Mouse (Mus musculus) MEL (cell line): ENCODE results near the gene Bcorl1. TPM values are rescaled to one million over a fixed set of nuclear protein-coding genes. Genes with fewer than 3 reads are reported as not detected.
A peak's percentile ranks its signal among the peaks of the same experiment; 100 is the strongest.

Source experiments
- DNase-seq: peaks from one replicate; pipeline ENCODE4 v3.0.0; 2011; ENCODE audit warnings: low read depth, low spot score
- H3K27ac ChIP-seq: 2 replicates; pipeline ENCODE4 v1.5.1; 2012; ENCODE audit warnings: low read depth, mild to moderate bottlenecking, control low read depth, low read length, moderate library complexity; ENCODE audit not compliant: control insufficient read depth
- H3K27me3 ChIP-seq, 2 experiments: fragments of 150-350 bp in 1 of 2; sonication (generic) in 1 of 2; 2 replicates each; pipeline ENCODE4 v1.6.1; 2012; ENCODE audit warnings: low read length in 2 of 2, mild to moderate bottlenecking in 2 of 2, improper control_type of control experiment in 1 of 2, moderate library complexity in 1 of 2; ENCODE audit not compliant: insufficient read depth in 2 of 2, control insufficient read depth in 1 of 2
- H3K36me3 ChIP-seq, 2 experiments: 2 replicates each; pipeline ENCODE4 v1.6.1; 2012 to 2014; ENCODE audit warnings: low read length in 2 of 2, improper control_type of control experiment in 1 of 2, inconsistent platforms in 1 of 2, mild to moderate bottlenecking in 1 of 2; ENCODE audit not compliant: insufficient read depth in 2 of 2, control insufficient read depth in 1 of 2
- H3K4me1 ChIP-seq, 2 experiments: fragments of 150-350 bp in 1 of 2; sonication (generic) in 1 of 2; 2 replicates each; pipeline ENCODE4 v1.6.1; 2012; ENCODE audit warnings: low read length in 2 of 2, improper control_type of control experiment in 1 of 2, mild to moderate bottlenecking in 1 of 2; ENCODE audit not compliant: insufficient read depth in 2 of 2, control insufficient read depth in 1 of 2
- H3K4me3 ChIP-seq, 2 experiments: fragments of 150-350 bp in 1 of 2; sonication (generic) in 1 of 2; 2 replicates each; pipeline ENCODE4 v1.5.1; 2012; ENCODE audit warnings: low read depth in 2 of 2, low read length in 2 of 2, mild to moderate bottlenecking in 2 of 2, moderate library complexity in 2 of 2, control low read depth in 1 of 2, improper control_type of control experiment in 1 of 2; ENCODE audit not compliant: control insufficient read depth in 1 of 2, insufficient read depth in 1 of 2
- H3K79me2 ChIP-seq: 2 replicates; pipeline ENCODE4 v1.6.1; 2012; ENCODE audit warnings: mild to moderate bottlenecking, low read length, moderate library complexity; ENCODE audit not compliant: control insufficient read depth, poor library complexity, insufficient read depth
- H3K9ac ChIP-seq: 2 replicates; pipeline ENCODE4 v1.6.1; 2012; ENCODE audit warnings: low read depth, mild to moderate bottlenecking, control low read depth, low read length, moderate library complexity; ENCODE audit not compliant: control insufficient read depth, poor library complexity, severe bottlenecking
- H3K9me3 ChIP-seq: fragments of 150-350 bp; sonication (generic); replicated peaks from 2 replicates; pipeline ENCODE4 v1.6.1; 2012; ENCODE audit warnings: mild to moderate bottlenecking, low read length, improper control_type of control experiment, moderate library complexity; ENCODE audit not compliant: insufficient read depth
- CTCF ChIP-seq, 3 experiments: IDR thresholded peaks in 2 of 3; conservative IDR thresholded peaks in 1 of 3; 2 replicates each; pipeline ENCODE4 v1.5.1; 2011 to 2012; ENCODE audit warnings: low read length in 3 of 3, low read depth in 2 of 3, mild to moderate bottlenecking in 2 of 3, improper control_type of control experiment in 1 of 3, inconsistent platforms in 1 of 3, mixed read lengths in 1 of 3, moderate library complexity in 1 of 3; ENCODE audit not compliant: control insufficient read depth in 1 of 3, insufficient read depth in 1 of 3, poor library complexity in 1 of 3, severe bottlenecking in 1 of 3
- ETS1 ChIP-seq: IDR thresholded peaks from 2 replicates; pipeline ENCODE4 v1.6.1; 2012; ENCODE audit warnings: low read depth, mild to moderate bottlenecking, inconsistent platforms, low read length, improper control_type of control experiment, moderate library complexity
- HCFC1 ChIP-seq: IDR thresholded peaks from 2 replicates; pipeline ENCODE4 v1.6.1; 2012; ENCODE audit warnings: low read depth, mild to moderate bottlenecking, inconsistent platforms, low read length, improper control_type of control experiment, moderate library complexity
- MAFK ChIP-seq: IDR thresholded peaks from 2 replicates; pipeline ENCODE4 v1.6.1; 2011; ENCODE audit warnings: low read depth, mild to moderate bottlenecking, low read length, improper control_type of control experiment, borderline replicate concordance
- MAX ChIP-seq: IDR thresholded peaks from 2 replicates; pipeline ENCODE4 v1.6.1; 2011; ENCODE audit warnings: low read length, improper control_type of control experiment
- POLR2AphosphoS2 ChIP-seq: IDR thresholded peaks from 2 replicates; pipeline ENCODE4 v1.6.1; 2011; ENCODE audit warnings: low read length, improper control_type of control experiment
- RCOR1 ChIP-seq: IDR thresholded peaks from 2 replicates; pipeline ENCODE4 v1.6.1; 2012; ENCODE audit warnings: low read depth, mild to moderate bottlenecking, inconsistent platforms, low read length, improper control_type of control experiment
- TAL1 ChIP-seq: IDR thresholded peaks from 2 replicates; pipeline ENCODE4 v1.6.1; 2012; ENCODE audit warnings: mild to moderate bottlenecking, inconsistent platforms, low read length, moderate library complexity, mixed read lengths
- TBP ChIP-seq: IDR thresholded peaks from 2 replicates; pipeline ENCODE4 v1.8.0; 2011; ENCODE audit warnings: low read depth, low read length, improper control_type of control experiment
- TCF12 ChIP-seq: IDR thresholded peaks from 2 replicates; pipeline ENCODE4 v1.6.1; 2014; ENCODE audit warnings: low read depth, mild to moderate bottlenecking, inconsistent platforms, low read length, improper control_type of control experiment, moderate library complexity
- UBTF ChIP-seq: IDR thresholded peaks from 2 replicates; pipeline ENCODE4 v1.6.1; 2012; ENCODE audit warnings: low read depth, mild to moderate bottlenecking, inconsistent platforms, low read length, improper control_type of control experiment, moderate library complexity, borderline replicate concordance; ENCODE audit not compliant: insufficient read depth
- ZNF384 ChIP-seq: IDR thresholded peaks from 2 replicates; pipeline ENCODE4 v1.6.1; 2012; ENCODE audit warnings: low read depth, mild to moderate bottlenecking, inconsistent platforms, low read length, improper control_type of control experiment
- polyA plus RNA-seq, 2 experiments: library from polyadenylated mRNA; stranded (reverse) in 1 of 2; unstranded in 1 of 2; fragments of >175 nt in 1 of 2; fragments of >200 nt in 1 of 2; gene quantifications; 2 replicates each; pipeline versions ENCODE4 v1.2.1 to v1.2.4; 2012; ENCODE audit warnings: low replicate concordance in 2 of 2, low read depth in 1 of 2; ENCODE audit not compliant: insufficient read length in 2 of 2, insufficient read depth in 1 of 2, missing spikeins in 1 of 2
- total RNA-seq: library from RNA; depleted of rRNA; stranded (reverse); fragments of 300-350 nt; gene quantifications from 2 replicates; pipeline ENCODE4 v1.2.3, GENCODE M21; 2012

The Bcorl1 gene
- total and polyA plus RNA-seq, 3 experiments: 3.0 to 12.9 TPM; not detected in 1

DNA sequence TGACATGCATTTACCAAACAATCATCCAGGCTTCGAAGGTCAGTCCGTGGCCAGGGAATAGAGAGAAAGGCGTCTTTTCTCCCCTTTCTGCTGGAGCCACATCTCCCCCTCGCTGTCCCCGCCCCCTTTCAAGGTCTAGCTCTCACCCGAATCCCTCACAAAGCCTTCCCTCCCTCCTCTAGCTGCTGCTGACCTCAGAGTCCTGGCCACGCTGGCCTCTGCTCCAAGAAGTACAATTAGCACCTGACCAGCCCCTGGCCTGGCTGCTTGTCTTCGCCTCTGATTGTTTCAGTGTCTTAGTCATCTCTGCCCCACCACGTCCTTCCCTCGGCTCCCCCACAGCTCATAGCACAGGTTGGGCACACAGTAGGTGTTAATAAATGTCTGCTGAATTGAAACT is 108.5 kb downstream of the Bcorl1 start:
- no peaks in the 10 kb centered on the region for H3K27me3 ChIP-seq
- TF ChIP-seq HCFC1 (no peak), TAL1 (no peak)
- peaks cover 0 to 17% of the 10 kb centered on the region in 2 experiments; a peak in 2 of 4 replicates for H3K4me1 ChIP-seq
- H3K27ac ChIP-seq: no peak overlapping the region
- no peaks in the 10 kb centered on the region for H3K9me3 ChIP-seq
- H3K36me3 ChIP-seq: peaks cover 0 to 16% of the 10 kb centered on the region in 2 experiments; a peak in 2 of 4 replicates
- no peak for DNase-seq
- H3K4me3 ChIP-seq: no peak overlapping the region
- peaks cover 26% of the 10 kb centered on the region for H3K79me2 ChIP-seq
- H3K9ac ChIP-seq: no peak overlapping the region

DNA sequence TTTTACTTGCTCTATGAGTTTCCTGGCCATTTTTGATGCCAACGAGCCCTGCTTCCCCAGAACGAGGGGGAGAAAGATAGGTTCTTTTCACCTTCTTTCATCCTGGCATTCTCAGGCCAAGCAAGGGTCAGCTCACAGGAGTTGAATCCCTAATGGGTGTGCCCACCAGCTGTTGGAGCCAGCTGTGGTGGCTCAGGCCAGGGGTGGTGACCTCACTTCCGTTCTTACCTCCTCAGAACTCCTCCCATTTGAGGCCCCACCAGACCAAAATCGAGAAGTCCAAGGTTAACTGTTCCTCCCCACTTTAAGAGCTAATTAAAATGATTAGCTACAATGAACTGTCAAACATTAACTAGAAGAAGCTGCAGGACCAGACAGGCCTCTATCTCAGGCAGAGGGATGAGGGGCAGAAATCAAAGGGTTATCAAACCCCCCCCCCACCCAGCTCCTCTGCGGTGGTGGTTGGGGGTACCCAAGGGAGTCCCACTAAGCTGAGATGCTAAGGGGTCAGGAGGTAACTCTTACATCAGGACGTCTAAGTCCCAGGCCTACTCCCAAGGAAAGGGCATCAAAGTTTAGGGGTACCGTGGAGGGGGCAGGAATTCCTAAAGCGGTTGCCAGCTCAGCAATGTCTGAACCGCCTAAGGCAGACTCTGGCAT is 111.2 kb downstream of the Bcorl1 start:
- Histone ChIP-seq H3K9ac (peak overlapping the region; percentile 94), H3K9me3 (no peaks in the 10 kb centered on the region), H3K4me1 (peaks cover 0 to 14% of the 10 kb centered on the region in 2 experiments; a peak in 2 of 4 replicates), H3K27ac (peak overlapping the region; percentile 29), H3K36me3 (peaks cover 0 to 8% of the 10 kb centered on the region in 2 experiments; a peak in 2 of 4 replicates), H3K4me3 (peak overlapping the region; percentile 89 to 91), H3K27me3 (no peaks in the 10 kb centered on the region), H3K79me2 (peaks cover 26% of the 10 kb centered on the region)
- TF ChIP-seq ETS1 (peak; percentile 83), RCOR1 (no peak)
- DNase-seq: peak; percentile 29

DNA sequence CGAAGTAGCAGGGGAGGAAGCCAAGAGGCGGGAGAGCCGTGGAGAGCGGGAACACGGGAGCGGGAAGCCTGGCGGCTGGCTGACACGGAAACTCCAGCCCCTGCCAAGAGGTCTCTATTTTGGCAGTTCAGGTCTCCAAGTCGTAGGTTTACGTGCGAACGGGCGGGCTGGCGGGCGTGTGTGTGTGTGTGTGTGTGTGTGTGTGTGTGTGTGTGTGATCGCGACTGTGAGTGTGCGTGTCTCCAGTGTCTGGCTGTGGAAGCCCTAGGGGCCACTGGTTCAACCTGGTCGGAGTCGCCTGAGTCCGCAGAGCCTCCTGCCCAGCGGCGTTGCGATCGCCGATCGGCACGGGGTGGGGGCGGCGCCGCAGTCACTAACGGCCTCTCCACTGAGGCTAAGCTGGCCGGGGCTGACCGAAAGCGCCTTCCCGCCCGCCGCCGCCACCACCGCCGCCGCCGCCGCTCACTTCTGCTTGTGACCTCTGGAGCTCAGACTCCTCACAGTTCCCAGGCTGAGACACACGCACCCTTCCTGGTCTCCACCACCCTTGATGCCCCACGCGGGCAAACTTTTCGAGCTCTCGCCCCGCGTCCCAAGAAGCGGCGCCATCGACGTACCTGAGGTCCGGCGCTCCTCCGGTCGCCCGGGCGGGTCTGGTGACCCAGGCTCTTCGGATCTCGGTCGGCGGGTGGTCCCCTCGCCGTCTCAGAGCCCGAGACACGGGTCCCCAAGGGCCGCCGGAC is 111.9 kb downstream of the Bcorl1 start:
- peak; percentile 45 for DNase-seq

More for the DNA sequence above, 111.9 kb downstream of the Bcorl1 start:
- Histone ChIP-seq H3K4me3 (peak overlapping the region; percentile 89 to 91), H3K4me1 (peaks cover 0 to 14% of the 10 kb centered on the region in 2 experiments; a peak in 2 of 4 replicates), H3K9me3 (no peaks in the 10 kb centered on the region), H3K27ac (peak overlapping the region; percentile 47), H3K36me3 (peaks cover 0 to 8% of the 10 kb centered on the region in 2 experiments; a peak in 2 of 4 replicates), H3K27me3 (no peaks in the 10 kb centered on the region), H3K9ac (peak overlapping the region; percentile 94), H3K79me2 (peaks cover 26% of the 10 kb centered on the region)
- TF ChIP-seq CTCF (IDR thresholded peaks at IDR 0.05 in 2 of 3, conservative IDR thresholded peaks at IDR 0.05 in 1 of 3; ENCODE audit: control insufficient read depth in 1 of 3, insufficient read depth in 1 of 3, low read depth in 2 of 3, low read length in 3 of 3, poor library complexity in 1 of 3, severe bottlenecking in 1 of 3): no peak
- no peak for TF ChIP-seq HCFC1
- no peak for TF ChIP-seq MAFK
- TF ChIP-seq TAL1: no peak
- TF ChIP-seq TCF12: no peak
- TF ChIP-seq MAX: no peak
- TF ChIP-seq TBP: no peak
- TF ChIP-seq UBTF: no peak
- TF ChIP-seq ZNF384: no peak
- TF ChIP-seq POLR2AphosphoS2: no peak
